Mouse (Mus musculus) brain, embryonic 18.5 days (tissue): ENCODE data around the gene Ugt1a10.

Experiments
- DNase-seq: peaks from one replicate; pipeline ENCODE4 v3.0.0-alpha.2; 2012; ENCODE audit warnings: low read depth, low spot score

Ugt1a10 gene

DNA sequence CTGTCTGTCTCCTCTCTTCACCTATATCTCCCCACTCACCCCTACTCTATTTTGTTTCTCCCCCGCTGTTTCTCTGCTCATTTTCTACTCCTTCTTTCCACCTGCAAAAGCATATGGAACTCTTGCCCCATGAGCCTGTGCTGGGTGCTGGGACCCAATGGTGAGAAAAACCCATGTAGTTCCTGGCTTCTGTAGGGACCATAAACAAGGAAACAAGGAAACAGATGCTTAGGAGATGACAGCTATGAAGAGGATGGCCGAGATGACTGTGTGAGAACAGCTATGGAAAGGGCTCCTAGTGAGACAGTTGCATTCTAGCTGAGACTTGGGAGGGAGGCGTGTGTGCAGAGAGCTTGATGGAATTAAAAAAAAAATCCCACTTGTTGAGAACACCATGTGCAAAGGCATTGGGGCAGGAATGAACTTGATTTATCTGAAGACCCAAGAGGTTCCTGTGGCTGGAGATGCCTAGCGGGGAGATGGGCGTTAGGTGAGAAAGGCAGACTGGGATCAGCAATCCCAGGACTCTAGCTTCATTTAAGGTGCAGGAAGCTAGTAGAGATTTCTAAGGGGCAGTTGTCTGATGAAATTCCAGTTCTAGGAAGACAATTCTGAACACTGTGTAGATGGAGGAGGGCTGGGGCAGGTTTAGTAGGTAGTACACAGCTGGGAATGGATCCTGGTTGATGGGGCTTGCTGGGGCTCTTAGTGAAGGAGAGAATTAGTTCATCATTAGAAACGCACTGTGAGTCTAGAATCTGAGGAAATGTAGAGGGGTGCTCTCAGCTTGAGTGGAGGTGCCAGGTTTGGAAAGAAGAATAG, 176.0 kb downstream of the Ugt1a10 start:
- DNase-seq, result no peak

DNA sequence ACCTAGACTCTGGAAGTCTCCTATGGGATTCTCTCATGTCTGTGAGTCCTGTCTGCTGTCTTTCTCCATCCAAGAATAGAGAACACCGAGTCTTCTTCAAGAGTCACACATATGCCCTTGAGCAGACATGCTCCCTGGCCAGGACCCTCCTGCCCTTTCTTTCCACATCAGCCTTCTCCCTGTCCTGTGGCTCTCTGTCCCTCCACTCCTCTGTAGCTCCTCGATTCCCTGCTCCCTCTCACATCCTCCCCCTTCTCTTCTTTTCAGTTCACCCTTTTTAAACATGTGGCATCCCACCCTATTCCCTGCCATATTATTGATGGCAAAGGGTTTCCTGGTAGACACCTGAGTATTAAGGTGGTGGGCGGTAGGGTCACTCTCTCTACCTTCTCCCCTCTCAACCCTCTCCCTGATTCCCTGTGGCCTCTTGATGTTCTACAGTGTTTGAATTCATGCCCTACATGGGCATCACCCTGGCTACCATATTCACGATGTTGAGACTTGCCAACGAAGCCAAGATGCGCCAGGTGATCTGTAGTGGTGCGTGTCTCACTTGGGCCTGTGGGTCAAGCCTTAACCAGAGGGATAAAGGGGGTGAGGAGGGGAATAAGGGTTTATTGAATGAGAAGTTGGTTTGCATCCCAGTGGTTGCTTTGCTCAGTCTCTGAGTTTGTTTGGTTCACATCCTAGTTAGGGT, 176.8 kb downstream of the Ugt1a10 start:
- no peak for DNase-seq

GRCm38 (mm10) chr1:88232664-88233380, 177.6 kb downstream of the Ugt1a10 start:
- no peak for DNase-seq

GRCm38 (mm10) chr1:88233421-88234247, 178.4 kb downstream of the Ugt1a10 start:
- DNase-seq, result no peak

DNA sequence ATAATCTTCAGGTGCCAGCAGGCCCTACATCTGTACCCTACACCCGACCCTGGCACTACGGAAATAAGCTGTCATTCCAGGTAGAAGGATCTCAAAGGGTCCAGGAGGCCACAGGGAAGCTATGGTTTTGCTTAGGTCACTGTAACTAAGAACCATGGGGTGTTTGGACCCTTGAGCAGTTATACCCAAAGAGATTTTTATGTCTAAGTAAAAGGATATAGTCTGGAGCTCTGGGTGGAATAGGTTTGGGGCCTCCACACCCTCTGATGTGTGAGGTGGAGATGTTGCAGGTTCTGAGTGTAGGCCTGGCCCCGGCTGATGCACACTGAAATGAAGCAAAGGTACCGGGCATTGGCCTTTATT, 179.0 kb downstream of the Ugt1a10 start:
- DNase-seq, result no peak

- DNase-seq, result no peak
Measured at GRCm38 (mm10) chr1:88234646-88235045, 179.5 kb downstream of the Ugt1a10 start.

DNA sequence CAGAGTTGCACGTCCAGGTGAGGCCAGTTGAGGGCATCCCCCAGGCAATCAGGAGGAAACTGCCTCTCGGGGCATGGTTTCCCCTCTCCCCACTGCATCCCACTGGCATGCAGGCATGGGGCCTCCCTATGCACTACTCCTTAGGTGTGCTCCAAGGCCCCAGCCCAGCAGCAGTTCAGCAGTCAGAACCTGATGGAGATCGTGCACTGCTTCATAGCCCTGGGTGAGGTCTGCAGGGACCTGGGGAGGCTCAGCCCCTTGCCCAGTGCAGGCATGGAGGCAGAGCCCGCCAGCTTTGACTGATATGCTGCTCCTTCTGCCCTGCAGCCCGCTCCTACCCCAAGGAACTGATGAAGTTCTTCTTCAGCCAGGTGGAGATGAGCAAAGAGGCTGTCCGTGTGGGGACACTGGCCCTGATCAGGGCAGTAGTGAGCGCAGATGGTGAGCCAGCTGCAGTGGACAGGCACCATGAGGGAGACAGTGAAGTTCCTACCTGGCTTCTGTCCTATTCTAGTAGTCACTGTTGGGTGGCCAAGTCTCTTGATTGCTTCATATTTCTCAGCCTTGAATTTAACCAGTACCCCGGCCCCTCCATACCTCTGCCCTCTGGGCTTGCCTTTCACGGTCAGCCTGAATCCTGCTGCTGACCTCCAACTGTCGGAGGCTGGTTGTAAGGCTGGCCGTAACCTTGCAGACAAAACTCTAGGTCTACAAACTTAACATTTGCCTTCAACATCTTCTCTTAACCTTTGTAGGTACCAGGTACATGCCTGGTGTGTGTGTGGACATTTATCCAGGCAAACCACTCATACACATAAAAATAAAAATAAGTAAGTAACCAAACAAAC, 180.1 kb downstream of the Ugt1a10 start:
- DNase-seq, result no peak

DNA sequence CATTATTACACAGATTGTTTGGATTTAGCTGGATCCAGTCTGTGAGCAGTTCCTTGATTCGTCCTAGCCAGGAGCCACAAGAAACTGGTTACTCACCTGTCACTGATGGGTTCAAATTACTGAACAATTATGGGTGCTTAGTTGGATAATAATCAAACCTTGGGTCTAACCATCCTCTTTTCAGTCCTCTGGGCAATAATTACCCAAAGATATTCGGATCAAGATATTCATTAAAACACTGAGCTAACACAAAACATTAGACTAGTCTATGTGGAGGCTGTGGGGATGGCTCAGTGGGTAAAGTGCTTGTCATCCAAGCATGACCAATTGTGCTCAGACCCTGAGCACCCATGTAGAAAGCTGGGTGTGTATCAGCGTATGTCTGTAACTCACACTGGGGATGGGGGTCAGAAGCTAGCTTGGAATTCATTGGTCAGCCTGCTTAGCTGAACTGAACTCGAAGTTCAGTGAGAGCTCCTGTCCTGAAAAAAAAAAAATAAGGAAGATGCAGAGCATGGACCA, 180.8 kb downstream of the Ugt1a10 start:
- DNase-seq, result no peak

DNA sequence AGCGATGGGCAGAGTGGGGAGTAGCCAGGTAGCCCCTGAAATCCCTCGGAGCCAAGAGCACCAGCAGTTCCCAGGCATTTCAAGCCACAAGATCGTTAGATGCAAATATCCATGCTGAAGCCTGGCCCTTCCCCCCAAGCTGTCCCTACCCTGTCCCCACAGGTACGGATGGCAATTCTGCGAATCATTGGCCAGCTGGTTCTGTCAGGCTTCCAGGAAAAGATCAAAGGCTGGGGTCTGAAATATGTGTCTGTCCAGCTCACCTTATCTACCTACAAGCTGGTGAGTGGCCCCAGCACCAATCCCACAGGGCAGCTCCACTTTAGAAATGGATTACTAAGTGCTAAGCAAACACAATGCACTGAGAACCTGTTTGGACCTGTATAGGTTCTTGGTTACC, 182.1 kb downstream of the Ugt1a10 start:
- DNase-seq, result no peak

DNA sequence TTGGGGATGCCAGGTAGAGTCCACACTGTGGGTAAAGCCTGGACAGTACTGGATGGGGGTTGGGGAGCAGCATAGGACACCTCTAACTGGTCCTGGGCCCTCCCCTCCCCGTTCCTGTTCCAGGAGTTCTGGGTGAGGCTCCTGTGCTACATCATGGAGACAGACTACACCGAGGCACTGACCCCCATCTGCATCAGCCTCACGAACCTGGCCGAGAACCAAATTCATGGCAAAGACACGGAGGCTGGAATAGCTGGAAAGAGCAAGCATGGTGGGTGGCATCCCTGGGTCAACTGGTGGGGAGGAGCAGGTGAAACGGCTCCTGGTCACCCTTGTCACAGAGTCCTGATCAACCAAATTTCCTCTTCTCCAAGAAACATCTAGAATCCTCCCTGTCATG, 183.6 kb downstream of the Ugt1a10 start:
- no peak for DNase-seq

DNA sequence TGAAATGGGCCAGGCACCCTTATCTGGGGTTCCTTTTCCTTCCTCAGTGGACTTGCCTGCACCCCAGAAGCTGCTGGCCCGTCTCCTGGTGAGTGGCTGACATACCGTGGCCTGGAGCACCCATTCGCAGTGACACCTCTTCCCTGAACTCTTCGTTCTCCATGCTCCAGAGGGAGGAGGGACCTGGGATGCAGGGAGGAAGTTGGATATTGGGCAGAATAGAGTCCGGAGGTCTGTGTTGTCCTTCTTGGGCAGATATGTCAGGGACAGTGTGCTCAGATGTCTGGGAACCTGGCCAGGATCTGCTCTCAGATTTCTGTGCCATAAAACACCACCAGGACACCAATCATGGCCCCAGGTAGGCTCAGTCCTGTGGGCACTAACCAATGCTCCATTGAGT, 184.9 kb downstream of the Ugt1a10 start:
- DNase-seq, result no peak

DNA sequence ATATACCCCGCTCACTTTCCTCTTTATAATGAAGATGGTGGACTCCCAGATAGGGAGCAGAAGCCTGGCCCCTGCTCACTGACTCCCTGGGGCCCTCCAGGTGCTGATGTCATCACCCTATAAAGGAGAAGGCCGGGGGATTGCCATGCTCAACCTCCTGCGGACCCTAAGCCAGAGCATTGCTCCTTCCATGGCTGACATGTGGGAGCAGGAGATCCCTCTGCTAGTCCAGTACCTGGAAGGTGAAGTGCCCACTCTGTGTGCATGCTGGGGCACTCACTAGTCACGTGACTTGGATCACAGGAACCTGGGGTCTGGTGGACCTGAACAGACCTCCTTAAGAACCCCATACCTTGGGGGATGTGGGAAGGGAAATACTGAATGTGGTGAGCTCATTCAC, 185.4 kb downstream of the Ugt1a10 start:
- no peak for DNase-seq

GRCm38 (mm10) chr1:88243861-88244260, 188.7 kb downstream of the Ugt1a10 start:
- no peak for DNase-seq

DNA sequence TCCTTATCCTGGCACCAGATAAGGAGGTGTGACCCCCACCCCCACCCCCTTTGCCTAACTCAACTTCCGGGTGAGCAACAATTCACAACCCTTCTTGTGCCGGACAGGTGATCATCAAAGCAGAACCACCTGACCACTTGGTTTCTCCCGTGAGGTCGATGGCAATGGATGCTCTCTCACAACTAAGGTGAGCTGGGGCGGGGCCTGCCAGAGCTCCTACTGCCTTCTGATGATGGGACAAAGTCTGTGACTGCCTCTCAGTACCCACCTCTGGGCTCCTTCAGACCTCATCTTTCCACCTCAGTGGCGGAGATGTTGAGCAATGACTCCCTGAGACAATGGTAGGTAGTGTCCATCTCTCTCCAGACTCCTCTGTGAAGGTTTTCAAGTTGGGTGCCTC, 190.7 kb downstream of the Ugt1a10 start:
- DNase-seq, result no peak

GRCm38 (mm10) chr1:88246386-88246785, 191.2 kb downstream of the Ugt1a10 start:
- DNase-seq, result no peak

- DNase-seq, result no peak
Measured at GRCm38 (mm10) chr1:88247660-88248059, 192.5 kb downstream of the Ugt1a10 start.

- no peak for DNase-seq
Measured at GRCm38 (mm10) chr1:88248658-88249057, 193.5 kb downstream of the Ugt1a10 start.

DNA sequence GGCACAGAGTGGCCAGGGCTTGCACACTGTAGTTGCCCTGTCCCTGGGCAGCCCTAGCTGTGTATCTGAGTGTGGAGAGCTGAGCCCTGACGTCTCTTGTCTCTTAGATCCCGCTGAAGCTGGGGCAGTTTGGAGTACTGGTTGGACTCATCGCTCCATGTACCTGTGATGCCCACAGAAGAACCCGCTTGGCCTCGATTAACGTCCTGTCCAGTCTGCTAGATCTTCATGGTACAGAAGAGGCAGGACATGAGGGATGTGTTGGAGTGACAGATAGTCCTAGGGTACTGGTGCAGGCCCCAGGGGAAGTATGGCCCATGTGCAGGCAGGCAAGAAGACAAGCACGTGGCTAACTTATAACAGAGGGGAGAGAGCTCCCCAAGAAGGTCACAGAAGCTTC, 194.4 kb downstream of the Ugt1a10 start:
- no peak for DNase-seq

- no peak for DNase-seq
Measured at GRCm38 (mm10) chr1:88250023-88250422, 194.8 kb downstream of the Ugt1a10 start.

GRCm38 (mm10) chr1:88253106-88253505, 197.9 kb downstream of the Ugt1a10 start:
- DNase-seq, result no peak

- no peak for DNase-seq
Measured at GRCm38 (mm10) chr1:88253540-88253939, 198.4 kb downstream of the Ugt1a10 start.
